Mouse (Mus musculus) ZHBTc4 (cell line): Measurements from ENCODE around the gene Stradb.
"Not testable (repeated sequence)": the region's sequence is repeated elsewhere in the genome, so short reads cannot be mapped to it uniquely, and the experiment has no call there.

Experiments used
- DNase-seq: peaks from one replicate; pipeline ENCODE4 v3.0.0-alpha.2; 2011; ENCODE audit warnings: low read depth, low spot score

Gene Stradb

DNA sequence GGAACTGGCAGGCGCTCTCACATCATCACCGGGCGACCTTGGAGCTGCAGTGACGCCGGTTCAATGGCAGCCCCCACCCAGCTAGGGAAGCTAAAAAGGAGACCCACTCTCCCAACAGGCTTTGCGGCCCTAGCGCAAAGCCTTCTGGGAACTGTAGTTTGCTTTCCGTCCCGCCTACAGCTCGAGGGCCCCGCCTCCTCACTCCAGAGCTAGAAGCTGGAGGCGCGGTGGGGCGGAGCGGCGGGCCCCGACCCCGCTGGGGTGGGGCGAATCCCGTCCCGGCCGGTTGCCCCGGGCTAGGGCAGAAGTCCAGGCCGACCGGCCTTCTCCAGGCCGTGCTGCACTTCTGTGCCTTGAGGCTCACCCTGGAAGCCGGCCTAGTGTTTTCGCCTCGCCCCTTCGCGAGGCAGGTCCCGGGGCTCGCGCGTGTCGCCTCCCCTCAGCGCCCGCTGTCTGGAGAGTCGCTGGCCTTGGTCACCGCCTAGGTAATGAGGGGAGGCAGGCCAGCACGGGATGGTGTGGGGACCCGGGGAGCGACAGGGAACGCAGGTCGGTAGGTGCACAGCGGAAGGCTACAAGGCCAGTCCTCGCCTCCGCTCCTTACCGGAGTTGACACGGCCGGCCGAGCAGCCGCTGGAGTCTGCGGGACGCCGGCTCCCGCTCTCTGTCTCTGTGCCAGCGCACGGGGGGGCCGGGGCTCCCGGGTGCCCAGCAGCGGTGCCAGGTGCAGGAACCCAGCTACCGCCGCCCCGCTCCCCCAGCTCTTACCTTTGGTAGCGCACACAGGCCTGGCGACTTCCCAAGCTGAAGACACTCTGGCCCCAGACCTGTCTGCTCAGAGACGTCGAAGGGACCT is at the start of gene Stradb, which contains the start of gene Trak2:
Stradb (plus strand) TSS at position 157 of the 856 bp plus-strand sequence.
Trak2 (minus strand) TSS at position 65 of the 856 bp plus-strand sequence.
- peak; percentile 98 for DNase-seq

DNA sequence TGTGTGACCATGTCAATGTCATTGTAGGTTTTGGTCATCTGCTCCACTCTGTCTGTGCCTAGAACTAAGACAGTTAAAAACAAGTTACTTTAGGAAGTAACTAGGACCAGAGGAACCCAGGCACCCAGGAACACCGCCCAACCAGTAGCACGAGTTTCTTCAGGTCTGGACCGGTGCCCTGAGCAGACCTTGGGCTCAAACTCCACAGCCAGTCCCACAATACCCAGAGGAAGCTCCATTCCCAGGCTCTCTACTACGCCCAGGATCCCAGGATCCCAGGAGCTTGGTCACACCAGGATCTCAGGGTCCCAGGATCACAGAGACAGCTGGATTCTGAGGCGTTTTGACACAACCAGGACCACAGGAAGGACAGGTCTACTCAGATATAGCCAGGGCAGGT is 46.7 kb upstream of the Stradb start:
- DNase-seq: no peak

- no peak for DNase-seq
Observed at GRCm38 (mm10) chr1:58936746-58937605, 36.3 kb upstream of the Stradb start.

- no peak for DNase-seq
Observed at GRCm38 (mm10) chr1:58937606-58938099, 35.7 kb upstream of the Stradb start.

GRCm38 (mm10) chr1:58945523-58945922 is 27.8 kb upstream of the Stradb start:
- no peak for DNase-seq

DNA sequence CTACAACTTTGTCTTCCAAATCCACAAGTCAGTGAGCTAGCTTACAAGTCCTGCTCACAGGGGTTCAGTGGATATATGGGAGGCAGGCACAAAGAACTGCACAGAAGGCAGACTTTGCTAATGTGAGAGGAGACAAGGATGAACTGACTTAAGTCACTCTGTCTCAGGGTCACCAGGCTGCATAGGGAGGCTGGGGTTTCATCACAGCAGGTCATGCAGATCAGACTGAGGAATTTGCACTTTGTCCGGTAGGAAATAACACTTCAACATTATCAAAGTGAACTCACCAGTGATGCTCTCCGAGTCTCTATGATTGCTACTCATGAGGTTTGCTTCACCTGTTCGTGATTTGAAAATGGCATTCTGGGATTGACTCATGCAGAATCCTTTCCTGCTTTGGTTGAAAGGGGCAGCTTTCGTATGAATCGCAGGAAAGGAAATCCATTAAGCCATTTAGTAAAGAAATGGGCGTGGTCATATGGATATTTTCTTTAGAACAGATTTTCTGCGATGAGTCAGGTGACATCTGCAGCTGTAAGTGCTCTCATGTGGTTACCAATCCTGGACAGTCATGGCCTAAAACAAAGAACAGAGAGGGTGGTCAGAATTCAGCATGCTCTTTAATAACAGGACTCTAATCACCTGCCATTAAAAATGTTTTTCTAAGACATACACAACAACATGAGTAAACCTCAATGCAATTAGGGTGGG is 27.2 kb upstream of the Stradb start:
- DNase-seq: no peak

DNA sequence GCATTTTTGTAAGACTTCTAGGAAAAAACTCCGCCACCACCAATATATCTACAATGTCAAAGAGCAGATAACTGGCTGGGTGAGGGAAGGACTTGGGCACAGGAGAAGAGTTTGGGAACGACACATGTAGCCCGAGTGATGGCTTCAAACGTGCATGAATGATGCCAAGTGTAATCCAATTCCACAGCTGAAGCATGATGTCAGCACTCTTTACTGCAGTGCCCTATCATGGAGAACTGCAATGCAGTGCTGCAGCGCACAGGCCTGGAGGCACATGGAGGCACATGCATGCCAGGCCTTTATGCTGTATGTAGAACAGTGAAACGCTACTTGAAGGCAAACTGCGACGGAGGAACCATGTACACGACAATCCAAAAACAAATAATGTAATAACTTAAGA is 26.6 kb upstream of the Stradb start:
- no peak for DNase-seq

DNA sequence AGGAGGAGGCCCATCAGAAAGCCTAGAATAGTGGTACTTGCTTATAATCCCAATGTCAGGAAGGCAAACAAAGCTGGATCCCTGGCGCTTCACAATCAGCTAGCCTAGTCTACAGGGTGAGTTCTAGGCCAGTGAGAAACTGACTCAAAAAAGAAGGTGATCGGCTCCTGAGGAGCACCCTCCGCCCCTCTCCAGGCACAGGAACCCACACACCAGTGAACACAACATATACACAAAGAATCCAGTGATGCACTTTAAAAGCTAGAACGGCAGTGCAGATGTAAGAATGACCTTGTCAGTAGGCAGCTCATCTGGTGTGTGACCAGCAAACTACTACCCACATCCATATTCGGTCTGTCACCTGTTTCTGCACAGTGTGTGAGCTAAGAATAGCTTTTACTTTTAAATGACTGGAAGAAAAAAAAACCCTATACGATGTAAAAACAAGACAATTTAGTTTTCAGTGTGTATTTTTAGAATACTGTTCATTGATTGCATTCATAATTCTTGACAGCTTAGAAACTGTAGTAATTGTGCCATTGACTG is 23.7 kb upstream of the Stradb start:
- no peak for DNase-seq

DNA sequence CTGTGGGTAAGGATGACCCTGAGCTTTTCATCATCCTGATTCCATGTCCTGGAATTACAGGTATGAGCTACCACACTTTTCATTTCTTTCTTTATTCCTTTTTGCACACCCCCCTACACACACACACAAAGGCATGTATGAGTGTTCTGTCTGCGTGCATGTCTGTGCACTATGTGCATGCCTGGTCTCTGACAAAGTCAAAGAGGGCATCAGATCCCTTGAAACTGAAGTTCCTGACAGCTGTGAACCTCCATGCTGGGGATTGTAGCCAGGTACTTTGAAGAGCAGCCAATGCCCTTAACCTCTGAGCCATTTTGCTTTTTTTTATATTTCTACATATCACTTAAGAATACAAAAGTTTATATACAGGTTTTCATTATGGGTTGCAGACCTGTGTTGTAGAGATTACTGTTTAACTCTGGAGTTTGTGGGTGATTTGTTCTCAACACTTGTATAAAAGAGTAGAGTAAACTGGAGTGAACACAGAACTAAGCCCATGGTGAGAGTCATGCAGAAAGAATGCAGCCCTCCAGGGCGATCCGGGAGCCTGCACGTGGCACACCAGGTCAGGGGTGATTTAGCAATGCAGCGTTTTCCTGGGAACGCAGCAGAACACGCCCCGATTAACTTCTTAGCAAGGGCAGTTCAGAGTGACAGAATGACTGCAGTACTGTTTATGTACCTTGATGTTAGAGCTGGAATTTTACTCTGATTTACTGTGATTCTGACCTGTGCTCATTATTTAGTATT is 22.2 kb upstream of the Stradb start:
- DNase-seq: peak; percentile 56

DNA sequence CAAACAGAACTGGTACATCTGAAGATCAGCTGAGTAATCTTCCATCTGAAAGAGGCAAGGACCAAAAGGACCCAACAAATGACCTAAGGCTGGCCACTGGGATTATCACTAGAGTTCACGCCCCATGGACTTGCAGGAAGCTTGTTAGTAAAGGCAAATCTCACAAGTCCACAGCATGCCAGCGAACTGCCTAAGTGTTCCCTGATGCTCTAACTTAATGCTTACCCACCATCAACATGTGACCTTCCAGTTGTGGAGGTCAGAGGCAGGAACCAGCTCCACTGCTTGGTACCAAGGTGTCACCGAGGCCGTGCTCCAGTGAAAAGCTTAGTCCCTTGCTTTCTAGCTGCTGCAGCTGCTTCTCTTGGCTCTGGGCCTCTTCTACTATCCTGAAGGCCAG is 21.5 kb upstream of the Stradb start:
- no peak for DNase-seq

GRCm38 (mm10) chr1:58952526-58952925 is 20.8 kb upstream of the Stradb start:
- DNase-seq: no peak

DNA sequence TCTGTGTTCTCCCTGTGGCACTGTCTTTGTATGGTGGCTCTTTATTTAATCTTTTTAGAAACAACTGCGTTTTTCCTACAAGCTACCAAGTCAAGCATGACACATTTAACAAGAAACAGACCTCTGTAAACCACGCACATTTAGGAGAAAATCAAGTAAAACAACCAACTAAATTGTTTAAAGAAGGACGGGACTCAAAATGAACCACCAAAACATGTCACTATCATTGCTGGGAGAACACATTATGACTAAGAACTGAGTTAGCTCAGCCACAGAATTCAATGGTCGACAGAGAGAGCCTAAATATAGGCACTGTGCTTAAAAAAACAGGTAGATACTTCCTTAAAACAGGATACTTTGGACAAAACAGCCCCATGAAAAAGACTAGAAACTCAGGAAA is 20.3 kb upstream of the Stradb start:
- no peak for DNase-seq

GRCm38 (mm10) chr1:58953686-58954434 is 19.5 kb upstream of the Stradb start:
- DNase-seq: no peak

DNA sequence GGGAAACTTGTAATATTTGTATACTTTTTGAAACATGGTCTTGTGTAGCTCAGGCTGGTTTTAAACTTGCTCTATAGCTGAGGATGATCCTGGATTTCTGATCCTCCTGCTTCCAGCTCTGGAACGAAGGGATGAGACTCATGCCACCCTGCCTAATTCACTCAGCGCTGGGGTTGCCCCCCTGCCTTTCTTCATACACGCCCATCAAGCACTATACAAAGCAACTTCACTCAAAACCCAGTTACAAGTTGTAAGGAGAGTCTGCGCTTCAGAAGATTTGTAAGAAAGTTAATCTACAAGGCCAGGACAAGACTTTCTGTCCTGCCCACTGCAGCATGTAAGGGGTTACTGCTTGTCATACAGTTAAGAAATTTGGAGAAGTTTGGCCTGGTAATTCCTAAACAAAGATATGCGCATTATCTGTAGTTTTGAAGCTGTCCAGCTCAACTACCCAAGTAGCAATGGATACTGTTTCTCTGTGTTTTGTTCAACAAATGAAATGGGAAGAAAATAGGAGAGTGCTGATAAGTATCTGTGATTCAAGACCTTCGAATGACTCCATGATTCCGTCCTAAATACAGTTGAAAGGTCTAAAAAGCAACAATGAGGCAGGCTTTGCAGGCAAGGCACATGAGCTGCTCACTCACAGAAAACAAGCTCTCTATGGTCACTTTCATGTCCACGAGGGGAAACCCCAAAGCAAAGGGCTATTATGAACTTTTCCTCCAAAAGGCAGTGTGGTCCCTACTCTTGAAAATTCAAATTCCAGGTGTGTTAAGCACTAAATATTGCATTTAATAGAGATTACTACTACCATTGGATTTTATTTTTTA is 18.5 kb upstream of the Stradb start:
- no peak for DNase-seq

DNA sequence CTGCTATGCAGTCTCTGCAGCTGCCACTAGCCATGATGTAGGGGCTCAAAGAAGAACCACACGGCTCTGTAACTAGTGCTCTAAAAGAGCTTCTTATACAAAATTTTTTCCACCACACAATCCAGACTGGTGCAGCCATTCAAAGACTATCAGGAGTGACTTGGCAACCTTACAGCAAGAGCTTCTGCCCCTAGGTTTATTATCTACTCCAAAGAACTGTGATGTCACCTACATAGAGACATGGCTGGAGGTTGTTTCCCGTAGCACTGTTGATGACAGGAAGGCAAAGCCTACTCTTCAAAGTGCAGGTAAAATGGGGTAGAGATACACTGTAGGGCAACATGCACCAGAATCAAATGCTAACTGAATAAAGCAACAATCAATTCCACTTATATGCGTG is 17.6 kb upstream of the Stradb start:
- no peak for DNase-seq

GRCm38 (mm10) chr1:58956229-58956628 is 17.1 kb upstream of the Stradb start:
- DNase-seq: no peak

DNA sequence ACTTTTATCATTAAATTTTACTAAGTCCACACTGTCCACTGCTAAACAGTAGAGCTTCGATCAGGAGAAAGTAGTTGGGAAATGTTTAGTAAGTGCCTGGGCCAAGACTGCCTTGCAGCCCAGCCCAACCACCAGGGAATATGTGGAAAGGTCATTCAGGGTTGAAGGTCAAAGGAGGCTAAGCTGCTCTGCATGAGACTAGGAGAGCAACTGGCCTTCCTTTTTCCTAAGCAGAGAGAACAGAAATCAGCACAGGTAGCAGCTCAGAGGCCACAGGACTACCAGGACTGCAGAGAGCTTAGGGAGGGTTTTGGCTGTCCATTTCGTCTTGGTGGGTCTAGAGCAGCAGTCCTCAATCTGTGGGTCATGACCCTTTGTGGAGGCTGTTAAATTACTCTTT is 15.4 kb upstream of the Stradb start:
- peak; percentile 90 for DNase-seq

DNA sequence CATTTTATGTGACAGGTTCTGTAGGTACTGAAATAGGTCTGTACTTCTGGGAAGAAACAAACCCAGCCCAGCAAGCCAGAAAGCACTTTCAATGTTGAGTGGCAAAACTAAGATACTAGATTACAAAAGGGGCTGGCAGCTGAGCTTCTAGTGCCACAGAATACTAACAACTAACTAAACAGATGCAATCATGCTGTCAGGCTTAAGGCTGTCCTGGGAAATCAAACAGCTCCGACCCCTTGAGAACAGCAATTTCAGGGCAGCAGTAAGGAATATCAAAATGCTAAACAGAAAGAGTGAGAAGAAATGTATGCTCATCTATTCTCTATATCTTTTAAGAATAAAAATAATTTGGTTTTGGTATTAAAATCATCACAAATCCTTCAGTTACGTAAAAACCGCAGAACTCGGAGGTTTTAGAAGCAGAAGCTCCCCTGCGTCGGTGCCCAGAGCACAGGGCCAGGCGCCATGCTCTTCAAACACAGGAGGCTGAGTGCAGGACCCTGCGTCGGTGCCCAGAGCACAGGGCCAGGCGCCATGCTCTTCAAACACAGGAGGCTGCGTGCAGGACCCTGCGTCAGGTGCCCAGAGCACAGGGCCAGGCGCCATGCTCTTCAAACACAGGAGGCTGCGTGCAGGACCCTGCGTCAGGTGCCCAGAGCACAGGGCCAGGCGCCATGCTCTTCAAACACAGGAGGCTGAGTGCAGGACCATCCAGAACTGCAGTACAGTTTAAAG is 14.4 kb upstream of the Stradb start:
- DNase-seq: not testable (repeated sequence)
